10 mouse cellular contexts compared by ENCODE assay signal in the genomic region with DNA sequence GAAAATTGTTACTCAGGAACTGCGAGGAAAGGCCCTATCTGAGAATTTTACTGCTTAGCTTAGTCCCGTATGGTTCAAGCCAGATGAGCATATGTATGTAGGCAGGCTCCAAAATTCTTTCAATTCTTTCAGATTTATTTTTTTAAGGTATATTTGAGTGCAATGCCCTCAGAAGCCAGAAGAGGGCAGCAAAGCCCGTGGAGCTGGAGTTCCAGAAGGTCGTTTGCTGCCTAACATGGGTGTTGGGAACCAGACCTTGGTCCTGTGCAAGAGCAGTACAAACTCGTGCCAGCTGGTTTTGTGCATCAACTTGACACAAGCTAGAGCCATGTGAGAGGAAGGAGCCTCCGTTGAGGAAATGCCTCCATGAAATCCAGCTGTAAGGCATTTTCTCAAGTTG. TPM values are rescaled to one million over a fixed set of nuclear protein-coding genes. Genes with fewer than 3 reads are reported as not detected.
DNase-seq lines count a peak whose midpoint lies in the region; ATAC-seq and TF ChIP-seq lines count a peak whose summit lies in the region.
"Had no signal": no experiment of that assay in that cellular context is flagged by ENCODE, and none has a peak within 500 bp of the region (broad histone marks: within the 10 kb centered on the region; RNA-seq: fewer than 3 reads in every experiment).

No protein-coding gene starts in this region.

- H3K9ac ChIP-seq in forebrain, postnatal 0 days: no peak overlapping the region
- no peak overlapping the region for H3K9ac ChIP-seq in forebrain, embryonic 16.5 days (replicated peaks; ENCODE audit: low read depth, low read length)
- H3K9ac ChIP-seq: intestine, embryonic 15.5 days had no signal

- no peak for ATAC-seq in forebrain, postnatal 0 days
- ATAC-seq in forebrain, embryonic 16.5 days: no peak
- ATAC-seq in megakaryocyte progenitor cell, adult 5-6 weeks (replicated peaks; ENCODE audit: poor library complexity): peak; percentile 57; the same call in 1 of the 2 replicates
- ATAC-seq: intestine, embryonic 15.5 days had no signal

- no peak overlapping the region for H3K27ac ChIP-seq in forebrain, postnatal 0 days (ENCODE audit: low read depth, low read length)
- no peak overlapping the region for H3K27ac ChIP-seq in forebrain, embryonic 16.5 days (ENCODE audit: low read length)
- H3K27ac ChIP-seq: intestine, embryonic 15.5 days had no signal

- TF ChIP-seq CTCF in forebrain, postnatal 0 days (IDR thresholded peaks at IDR 0.05; ENCODE audit: low read depth): peak; percentile 33; the same call in 1 of the 2 replicates
- peak; percentile 25; the same call in 1 of the 2 replicates for TF ChIP-seq CTCF in lung, adult 2 months (IDR thresholded peaks at IDR 0.05; ENCODE audit: insufficient read depth, low read length)

- no peak for TF ChIP-seq POLR2A in lung, adult 2 months (IDR thresholded peaks at IDR 0.05; ENCODE audit: borderline replicate concordance, extremely low read depth, low read depth, low read length)

- no peak overlapping the region for H3K4me2 ChIP-seq in forebrain, postnatal 0 days (ENCODE audit: low read depth)
- H3K4me2 ChIP-seq in forebrain, embryonic 16.5 days (ENCODE audit: low read length): no peak overlapping the region
- H3K4me2 ChIP-seq: intestine, embryonic 15.5 days had no signal

- no peaks in the 10 kb centered on the region for H3K27me3 ChIP-seq in forebrain, postnatal 0 days (ENCODE audit: insufficient read depth, low read length)
- no peaks in the 10 kb centered on the region for H3K27me3 ChIP-seq in forebrain, embryonic 16.5 days (replicated peaks; ENCODE audit: control insufficient read depth, insufficient read depth, low read length)
- H3K27me3 ChIP-seq: intestine, embryonic 15.5 days had no signal

- no peaks in the 10 kb centered on the region for H3K9me3 ChIP-seq in forebrain, postnatal 0 days (ENCODE audit: low read length)
- peaks cover 4% of the 10 kb centered on the region for H3K9me3 ChIP-seq in forebrain, embryonic 16.5 days (ENCODE audit: control insufficient read depth, low read length)
- H3K9me3 ChIP-seq: intestine, embryonic 15.5 days had no signal

- no peaks in the 10 kb centered on the region for H3K36me3 ChIP-seq in forebrain, postnatal 0 days (ENCODE audit: insufficient read depth)
- H3K36me3 ChIP-seq in forebrain, embryonic 16.5 days (ENCODE audit: control insufficient read depth, insufficient read depth): no peaks in the 10 kb centered on the region
- H3K36me3 ChIP-seq: intestine, embryonic 15.5 days had no signal

- WGBS in forebrain, postnatal 0 days: 52% methylated on average over 6 of the region's 6 CpGs
- 60% methylated on average over 6 of the region's 6 CpGs for WGBS in forebrain, embryonic 16.5 days
- 52% methylated on average over 6 of the region's 6 CpGs for WGBS in lung, adult 2 months

- H3K4me1 ChIP-seq in forebrain, postnatal 0 days (ENCODE audit: insufficient read depth): no peaks in the 10 kb centered on the region
- H3K4me1 ChIP-seq in forebrain, embryonic 16.5 days (replicated peaks; ENCODE audit: control insufficient read depth, insufficient read depth, low read length): no peaks in the 10 kb centered on the region
- H3K4me1 ChIP-seq in lung, adult 2 months (ENCODE audit: control insufficient read depth, insufficient read depth, low read length): no peaks in the 10 kb centered on the region
- H3K4me1 ChIP-seq: intestine, embryonic 15.5 days had no signal

- H3K4me3 ChIP-seq in forebrain, postnatal 0 days (ENCODE audit: low read depth, low read length): no peak overlapping the region
- H3K4me3 ChIP-seq in forebrain, embryonic 16.5 days (replicated peaks; ENCODE audit: low read length): no peak overlapping the region
- H3K4me3 ChIP-seq in lung, adult 2 months (replicated peaks; ENCODE audit: extremely low read depth, low read depth, low read length): no peak overlapping the region
- H3K4me3 ChIP-seq: intestine, embryonic 15.5 days had no signal

- DNase-seq in forebrain, postnatal 0 days: no peak
- DNase-seq in lung, adult 2 months: no peak
- no peak for DNase-seq in lung, postnatal 10 days
- DNase-seq in NIH3T3 (ENCODE audit: low read depth) (peak; percentile 12), MN1 (ENCODE audit: low spot score) (no peak)
- DNase-seq in cerebellum, adult 8-10 months: no peak
- DNase-seq: heart, adult 18-20 months had no signal

RNA-seq across cellular contexts. Expression of a gene that starts 11.6 kb away (rescaled TPM):
- total RNA-seq in forebrain, postnatal 0 days (2014; rRNA removed): 42.8 and 47.8 TPM in 2 replicates
- polyA plus RNA-seq in forebrain, postnatal 0 days (2015; fragmentation: Nextera tagmentation; extraction: Ambion mirVana): 48.5 and 70.4 TPM in 2 replicates
- polyA plus RNA-seq in forebrain, embryonic 16.5 days (2015; fragmentation: Nextera tagmentation; extraction: Ambion mirVana): 20.7 and 21.7 TPM in 2 replicates
- polyA plus RNA-seq in lung, adult 2 months (2012; rRNA removed): 0.09 and 0.16 TPM in 2 replicates
- not detected in 2 replicates for total RNA-seq in megakaryocyte progenitor cell, adult 5-6 weeks (2015)
- not detected in 2 replicates for total RNA-seq in megakaryocyte progenitor cell, adult 5-6 weeks (2017)

Comparison
In these comparisons a context has a peak if more than half of its experiments do, and no peak if none do; other contexts are left out.
1. RNA of a gene that starts 11.6 kb away (polyA plus RNA-seq): 48.5 to 70.4 TPM in forebrain, postnatal 0 days and 20.7 to 21.7 TPM in forebrain, embryonic 16.5 days; 0.09 to 0.16 TPM in lung, adult 2 months; every median in the first group is over 10 times any median in the second.